ENCODE assay signal across 10 mouse cellular contexts in genomic region chr3:96575272-96575984, GRCm38 (mm10). TPM values are rescaled to one million over a fixed set of nuclear protein-coding genes. Genes with fewer than 3 reads are reported as not detected.
DNase-seq lines count a peak whose midpoint lies in the region; ATAC-seq and TF ChIP-seq lines count a peak whose summit lies in the region.
"Had no signal": no experiment of that assay in that cellular context is flagged by ENCODE, and none has a peak within 500 bp of the region (broad histone marks: within the 10 kb centered on the region; RNA-seq: fewer than 3 reads in every experiment).

No protein-coding gene starts in this region.

- peak; percentile 75 for DNase-seq in midbrain, embryonic 11.5 days (ENCODE audit: low spot score, missing footprints)
- no peak for DNase-seq in midbrain, postnatal 0 days (ENCODE audit: low spot score)
- peak; percentile 89 for DNase-seq in heart, adult 8-10 months (ENCODE audit: low spot score)
- no peak for DNase-seq in thymus, postnatal 14 days
- DNase-seq in left cerebral cortex, adult 9 months (ENCODE audit: low spot score in 2 of 2), result no peak
- DNase-seq in layer of hippocampus, postnatal 10 days (ENCODE audit: low spot score in 2 of 2), result no peak

- no peak for ATAC-seq in midbrain, embryonic 11.5 days (ENCODE audit: low FRiP score)
- ATAC-seq in midbrain, postnatal 0 days (ENCODE audit: low FRiP score), result no peak
- ATAC-seq in kidney, embryonic 15.5 days (replicated peaks; ENCODE audit: low FRiP score), result no peak
- no peak for ATAC-seq in stomach, embryonic 16.5 days (ENCODE audit: insufficient read depth, low FRiP score)

- no peaks in the 10 kb centered on the region for H3K36me3 ChIP-seq in midbrain, embryonic 11.5 days (ENCODE audit: control insufficient read depth, insufficient read depth, low read length)
- no peaks in the 10 kb centered on the region for H3K36me3 ChIP-seq in midbrain, postnatal 0 days (ENCODE audit: insufficient read depth, low read length)
- H3K36me3 ChIP-seq in kidney, embryonic 15.5 days, result no peaks in the 10 kb centered on the region
- H3K36me3 ChIP-seq in stomach, embryonic 16.5 days (ENCODE audit: control insufficient read depth, insufficient read depth, low read length), result no peaks in the 10 kb centered on the region
- H3K36me3 ChIP-seq: midbrain, embryonic 12.5 days had no signal

- H3K9ac ChIP-seq in midbrain, embryonic 11.5 days (ENCODE audit: low read length), result no peak overlapping the region
- no peak overlapping the region for H3K9ac ChIP-seq in midbrain, postnatal 0 days (replicated peaks; ENCODE audit: low read length, poor library complexity, severe bottlenecking)
- no peak overlapping the region for H3K9ac ChIP-seq in kidney, embryonic 15.5 days
- H3K9ac ChIP-seq in stomach, embryonic 16.5 days (ENCODE audit: low read length), result 0 out of 2 replicates have a peak overlapping the region, but pooled peaks have one; percentile 11
- H3K9ac ChIP-seq: midbrain, embryonic 12.5 days had no signal

- H3K27ac ChIP-seq in midbrain, embryonic 11.5 days (ENCODE audit: low read depth, low read length), result no peak overlapping the region
- no peak overlapping the region for H3K27ac ChIP-seq in midbrain, postnatal 0 days (ENCODE audit: low read depth, low read length)
- peak overlapping the region; percentile 98 for H3K27ac ChIP-seq in kidney, embryonic 15.5 days
- peak overlapping the region; percentile 95 for H3K27ac ChIP-seq in stomach, embryonic 16.5 days (ENCODE audit: low read length)

- TF ChIP-seq CTCF in midbrain, postnatal 0 days (IDR thresholded peaks at IDR 0.05), result no peak

- no peak overlapping the region for H3K4me2 ChIP-seq in midbrain, embryonic 11.5 days
- no peak overlapping the region for H3K4me2 ChIP-seq in midbrain, postnatal 0 days (ENCODE audit: low read depth, low read length, poor library complexity, severe bottlenecking)
- H3K4me2 ChIP-seq in kidney, embryonic 15.5 days, result peak overlapping the region; percentile 57
- H3K4me2 ChIP-seq in stomach, embryonic 16.5 days (ENCODE audit: low read depth, low read length), result no peak overlapping the region; the same call in 1 of the 2 replicates

- WGBS in midbrain, embryonic 11.5 days, result 88% methylated on average over 8 of the region's 8 CpGs
- 89% methylated on average over 8 of the region's 8 CpGs for WGBS in midbrain, postnatal 0 days
- 83% methylated on average over 8 of the region's 8 CpGs for WGBS in kidney, embryonic 15.5 days
- WGBS in stomach, embryonic 16.5 days, result 82% methylated on average over 8 of the region's 8 CpGs

- no peaks in the 10 kb centered on the region for H3K9me3 ChIP-seq in midbrain, embryonic 11.5 days (ENCODE audit: control insufficient read depth, low read length)
- H3K9me3 ChIP-seq in midbrain, postnatal 0 days (ENCODE audit: low read length), result no peaks in the 10 kb centered on the region
- H3K9me3 ChIP-seq in kidney, embryonic 15.5 days (replicated peaks), result no peaks in the 10 kb centered on the region
- no peaks in the 10 kb centered on the region for H3K9me3 ChIP-seq in stomach, embryonic 16.5 days (replicated peaks; ENCODE audit: control insufficient read depth, low read length)
- H3K9me3 ChIP-seq: midbrain, embryonic 12.5 days had no signal

- H3K27me3 ChIP-seq in midbrain, embryonic 11.5 days (ENCODE audit: control insufficient read depth, insufficient read depth, low read length), result no peaks in the 10 kb centered on the region
- H3K27me3 ChIP-seq in midbrain, postnatal 0 days (ENCODE audit: insufficient read depth, low read length), result no peaks in the 10 kb centered on the region
- no peaks in the 10 kb centered on the region for H3K27me3 ChIP-seq in kidney, embryonic 15.5 days
- no peaks in the 10 kb centered on the region for H3K27me3 ChIP-seq in stomach, embryonic 16.5 days (ENCODE audit: control insufficient read depth, insufficient read depth, low read length)
- H3K27me3 ChIP-seq: midbrain, embryonic 12.5 days had no signal

- peaks cover 11% of the 10 kb centered on the region for H3K4me1 ChIP-seq in midbrain, embryonic 11.5 days (ENCODE audit: control insufficient read depth, insufficient read depth, low read length)
- 0 out of 2 replicates have a peak, but pooled peaks cover 3% of the 10 kb centered on the region for H3K4me1 ChIP-seq in midbrain, postnatal 0 days (ENCODE audit: insufficient read depth, low read length)
- peaks cover 52% of the 10 kb centered on the region for H3K4me1 ChIP-seq in kidney, embryonic 15.5 days
- peaks cover 24% of the 10 kb centered on the region for H3K4me1 ChIP-seq in stomach, embryonic 16.5 days (ENCODE audit: control insufficient read depth, insufficient read depth, low read length)

- no peak overlapping the region for H3K4me3 ChIP-seq in midbrain, embryonic 11.5 days (ENCODE audit: low read depth, low read length)
- H3K4me3 ChIP-seq in midbrain, postnatal 0 days (ENCODE audit: low read depth, low read length), result no peak overlapping the region
- no peak overlapping the region for H3K4me3 ChIP-seq in kidney, embryonic 15.5 days (replicated peaks)
- H3K4me3 ChIP-seq in stomach, embryonic 16.5 days (replicated peaks; ENCODE audit: low read length), result no peak overlapping the region
- H3K4me3 ChIP-seq: midbrain, embryonic 12.5 days had no signal

RNA-seq across cellular contexts. Expression of gene Gm16253, which starts 1.4 kb away (rescaled TPM):
- 0.36 and 0.43 TPM in 2 replicates for polyA plus RNA-seq in midbrain, embryonic 11.5 days (2014; fragmentation: Nextera tagmentation; extraction: Ambion mirVana)
- not detected in 2 replicates for total RNA-seq in midbrain, postnatal 0 days (2014; rRNA removed)
- 0.52 TPM in 1 of 2 replicates, not detected in the other for polyA plus RNA-seq in midbrain, postnatal 0 days (2015; fragmentation: Nextera tagmentation; extraction: Ambion mirVana)
- 1 to 10 TPM in 3 of 4 experiments, not detected in 1; 2.5 to 3.3 (median 3.2) TPM for total RNA-seq in heart, adult 8-10 months (2022)
- 2.1 TPM in 2 replicates for polyA plus RNA-seq in kidney, embryonic 15.5 days (2015; fragmentation: Nextera tagmentation; extraction: Ambion mirVana)
- polyA plus RNA-seq in stomach, embryonic 16.5 days (2015; fragmentation: Nextera tagmentation; extraction: Ambion mirVana), result 0.89 and 1.1 TPM in 2 replicates
- not detected for total RNA-seq in layer of hippocampus, postnatal 10 days (2021)
- polyA plus RNA-seq: erythroblast, embryonic 14.5 days had no signal

RNA-seq across cellular contexts. Expression of gene Txnip, which starts 17.7 kb away (rescaled TPM):
- polyA plus RNA-seq in midbrain, embryonic 11.5 days (2014; fragmentation: Nextera tagmentation; extraction: Ambion mirVana), result 54.0 and 55.9 TPM in 2 replicates
- 145 and 222 TPM in 2 replicates for total RNA-seq in midbrain, postnatal 0 days (2014; rRNA removed)
- 108 and 116 TPM in 2 replicates for polyA plus RNA-seq in midbrain, postnatal 0 days (2015; fragmentation: Nextera tagmentation; extraction: Ambion mirVana)
- total RNA-seq in heart, adult 8-10 months (2022), result 100 to 1,000 TPM; 346 to 908 (median 654) TPM
- 144 and 153 TPM in 2 replicates for polyA plus RNA-seq in kidney, embryonic 15.5 days (2015; fragmentation: Nextera tagmentation; extraction: Ambion mirVana)
- polyA plus RNA-seq in stomach, embryonic 16.5 days (2015; fragmentation: Nextera tagmentation; extraction: Ambion mirVana), result 164 and 179 TPM in 2 replicates
- 10 to 100 TPM; 36.5 to 46.1 TPM for total RNA-seq in layer of hippocampus, postnatal 10 days (2021)

RNA-seq across cellular contexts. Expression of gene Polr3gl, which starts 18.6 kb away (rescaled TPM):
- 12.1 and 14.7 TPM in 2 replicates for polyA plus RNA-seq in midbrain, embryonic 11.5 days (2014; fragmentation: Nextera tagmentation; extraction: Ambion mirVana)
- total RNA-seq in midbrain, postnatal 0 days (2014; rRNA removed), result 13.2 and 16.2 TPM in 2 replicates
- 29.4 and 32.0 TPM in 2 replicates for polyA plus RNA-seq in midbrain, postnatal 0 days (2015; fragmentation: Nextera tagmentation; extraction: Ambion mirVana)
- 10 to 100 TPM; 31.7 to 35.2 (median 34.7) TPM for total RNA-seq in heart, adult 8-10 months (2022)
- polyA plus RNA-seq in kidney, embryonic 15.5 days (2015; fragmentation: Nextera tagmentation; extraction: Ambion mirVana), result 38.1 and 39.8 TPM in 2 replicates
- 26.4 and 29.8 TPM in 2 replicates for polyA plus RNA-seq in stomach, embryonic 16.5 days (2015; fragmentation: Nextera tagmentation; extraction: Ambion mirVana)
- total RNA-seq in layer of hippocampus, postnatal 10 days (2021), result 10 to 100 TPM; 27.5 to 28.6 TPM

RNA-seq across cellular contexts. Expression of gene Ankrd34a, which starts 21.0 kb away (rescaled TPM):
- 1.5 and 2.0 TPM in 2 replicates for polyA plus RNA-seq in midbrain, embryonic 11.5 days (2014; fragmentation: Nextera tagmentation; extraction: Ambion mirVana)
- total RNA-seq in midbrain, postnatal 0 days (2014; rRNA removed), result 21.5 and 32.7 TPM in 2 replicates
- polyA plus RNA-seq in midbrain, postnatal 0 days (2015; fragmentation: Nextera tagmentation; extraction: Ambion mirVana), result 16.3 and 21.0 TPM in 2 replicates
- 1 to 10 TPM; 1.1 to 2.5 (median 2.0) TPM for total RNA-seq in heart, adult 8-10 months (2022)
- 1.8 and 2.8 TPM in 2 replicates for polyA plus RNA-seq in kidney, embryonic 15.5 days (2015; fragmentation: Nextera tagmentation; extraction: Ambion mirVana)
- 2.2 and 2.7 TPM in 2 replicates for polyA plus RNA-seq in stomach, embryonic 16.5 days (2015; fragmentation: Nextera tagmentation; extraction: Ambion mirVana)
- total RNA-seq in layer of hippocampus, postnatal 10 days (2021), result 10 to 100 TPM; 41.3 to 45.5 TPM
- polyA plus RNA-seq: erythroblast, embryonic 14.5 days had no signal

RNA-seq across cellular contexts. Expression of gene Lix1l, which starts 25.5 kb away (rescaled TPM):
- 6.4 TPM in 2 replicates for polyA plus RNA-seq in midbrain, embryonic 11.5 days (2014; fragmentation: Nextera tagmentation; extraction: Ambion mirVana)
- total RNA-seq in midbrain, postnatal 0 days (2014; rRNA removed), result 38.0 and 52.9 TPM in 2 replicates
- polyA plus RNA-seq in midbrain, postnatal 0 days (2015; fragmentation: Nextera tagmentation; extraction: Ambion mirVana), result 3.2 TPM in 2 replicates
- 10 to 100 TPM; 20.9 to 31.1 (median 25.8) TPM for total RNA-seq in heart, adult 8-10 months (2022)
- 6.5 and 8.0 TPM in 2 replicates for polyA plus RNA-seq in kidney, embryonic 15.5 days (2015; fragmentation: Nextera tagmentation; extraction: Ambion mirVana)
- 7.2 and 7.5 TPM in 2 replicates for polyA plus RNA-seq in stomach, embryonic 16.5 days (2015; fragmentation: Nextera tagmentation; extraction: Ambion mirVana)
- total RNA-seq in layer of hippocampus, postnatal 10 days (2021), result 10 to 100 TPM; 40.8 to 44.5 TPM

Comparison
In these comparisons a context has a peak if more than half of its experiments do, and no peak if none do; other contexts are left out.
1. DNase-seq: peak in midbrain, embryonic 11.5 days (single experiment) and heart, adult 8-10 months (single experiment); none in midbrain, postnatal 0 days (single experiment), thymus, postnatal 14 days (single experiment), left cerebral cortex, adult 9 months (0 of 2) and layer of hippocampus, postnatal 10 days (0 of 2).
2. H3K27ac ChIP-seq: peak in kidney, embryonic 15.5 days (single experiment) and stomach, embryonic 16.5 days (single experiment); none in midbrain, embryonic 11.5 days (single experiment) and midbrain, postnatal 0 days (single experiment).